Mouse (Mus musculus) Patski (cell line): ENCODE results near the gene Ephx3. TPM values are rescaled to one million over a fixed set of nuclear protein-coding genes. Genes with fewer than 3 reads are reported as not detected.

ENCODE experiments used
- ATAC-seq: fragments of 100-300 bp; one replicate; pipeline ENCODE4 v1.8.0; 2021
- CTCF ChIA-PET: fragments of 350-600 bp; sonication (Branson Sonifier 250); formaldehyde crosslinking; loops from one replicate; lab custom pipeline; 2022; ENCODE audit warnings: inconsistent platforms; lab: Charles Lee
- POLR2A ChIA-PET: fragments of 350-600 bp; sonication (Branson Sonifier 250); formaldehyde crosslinking; loops from one replicate; lab custom pipeline; 2022; ENCODE audit warnings: antibody characterized with exemption, inconsistent platforms; lab: Charles Lee
- DNase-seq: peaks from one replicate; pipeline ENCODE4 v3.0.0-alpha.2; 2011; ENCODE audit warnings: low read depth, low spot score
- H3K27me3 ChIP-seq: fragments of 371-371 bp; one replicate; pipeline ENCODE4 v1.5.1; 2021
- CTCF ChIP-seq: fragments of 100-300 bp; IDR thresholded peaks from one replicate; pipeline ENCODE4 v1.5.1; 2021
- in situ Hi-C: fragments of 300-500 bp; cut with MboI; formaldehyde crosslinking; loops from 3 replicates; pipeline ENCODE4 v1.11.1; 2018; ENCODE audit warnings: low pct_unique_long_range_greater_than_20kb, mixed read lengths
- polyA plus RNA-seq: library from polyadenylated mRNA; unstranded; gene quantifications from one replicate; pipeline ENCODE4 v1.2.3, GENCODE M21; 2021

Ephx3 gene
- polyA plus RNA-seq, 1 experiment from 2014 or later: 0.18 TPM

- no peak for ATAC-seq
These were observed 28.5 kb downstream of the Ephx3 start for GRCm38 (mm10) chr17:32160882-32161281.

GRCm38 (mm10) chr17:32158841-32159240 lies 30.5 kb downstream of the Ephx3 start:
- POLR2A ChIA-PET: no interaction called here

More at GRCm38 (mm10) chr17:32160882-32161281, 28.5 kb downstream of the Ephx3 start:
- in situ Hi-C loops: no loop called here
- no peak for TF ChIP-seq CTCF
- no peak for DNase-seq
- ChIA-PET CTCF (no interaction called here), POLR2A (no interaction called here)
- peaks cover 40% of the 10 kb centered on the region for H3K27me3 ChIP-seq

GRCm38 (mm10) chr17:32146718-32147117 lies 42.6 kb downstream of the Ephx3 start:
- no peaks in the 10 kb centered on the region for H3K27me3 ChIP-seq
- in situ Hi-C loops: loop anchor here (25.0 kb wide), 1 partner anchor 341 kb away; no protein-coding TSS in a partner anchor
- no peak for TF ChIP-seq CTCF
- ChIA-PET POLR2A (no interaction called here), CTCF (no interaction called here)
- DNase-seq (no peak), ATAC-seq (no peak)

More at GRCm38 (mm10) chr17:32158841-32159240, 30.5 kb downstream of the Ephx3 start:
- in situ Hi-C loops: no loop called here
- peaks cover 43% of the 10 kb centered on the region for H3K27me3 ChIP-seq
- ATAC-seq (no peak), DNase-seq (no peak)
- no peak for TF ChIP-seq CTCF
- CTCF ChIA-PET: no interaction called here

- ChIA-PET CTCF (interaction anchor here (1.2 kb wide), 1 partner anchor 15 kb away, joined by 4 read pairs; no protein-coding TSS in a partner anchor), POLR2A (interaction anchor here (0.7 kb wide), 1 partner anchor 159 kb away, joined by 3 read pairs; no protein-coding TSS in a partner anchor)
- in situ Hi-C loops: loop anchor here (25.0 kb wide), 1 partner anchor 344 kb away; no protein-coding TSS in a partner anchor
- DNase-seq: peak; percentile 10
- TF ChIP-seq CTCF: peak; percentile 95
- peak; percentile 64 for ATAC-seq
- H3K27me3 ChIP-seq: no peaks in the 10 kb centered on the region
These were observed 46.2 kb downstream of the Ephx3 start for GRCm38 (mm10) chr17:32142907-32143854.

GRCm38 (mm10) chr17:32142234-32142633 lies 47.1 kb downstream of the Ephx3 start:
- ChIA-PET CTCF (no interaction called here), POLR2A (no interaction called here)
- H3K27me3 ChIP-seq: no peaks in the 10 kb centered on the region
- DNase-seq (no peak), ATAC-seq (no peak)
- TF ChIP-seq CTCF: no peak
- in situ Hi-C loops: loop anchor here (25.0 kb wide), 1 partner anchor 345 kb away; no protein-coding TSS in a partner anchor

Other genes with a start within 250 kb of the Ephx3 start
- 29.2 TPM for gene Rrp1b, start 153.4 kb downstream of the Ephx3 start, polyA plus RNA-seq
- 0.64 TPM for gene Hsf2bp, start 153.2 kb downstream of the Ephx3 start, polyA plus RNA-seq
- gene Notch3, start 22.7 kb downstream of the Ephx3 start, polyA plus RNA-seq: 1.5 TPM
- gene Brd4, start 95.2 kb upstream of the Ephx3 start, polyA plus RNA-seq: 102 TPM
- 101 TPM for gene Akap8, start 131.7 kb upstream of the Ephx3 start, polyA plus RNA-seq
- gene Akap8l, start 161.1 kb upstream of the Ephx3 start, polyA plus RNA-seq: 93.1 TPM
- gene Wiz, start 199.9 kb upstream of the Ephx3 start, polyA plus RNA-seq: 56.5 TPM
- gene Rasal3, start 214.0 kb upstream of the Ephx3 start, polyA plus RNA-seq: not detected
- not detected for gene Pglyrp2, start 234.6 kb upstream of the Ephx3 start, polyA plus RNA-seq